Mouse (Mus musculus) spleen, adult 2 months (tissue): ENCODE measurements around the gene 4931409K22Rik.

Experiments
- CTCF ChIP-seq: fragments of 200-500 bp; IDR thresholded peaks from 2 replicates; pipeline ENCODE4 v1.5.1; 2011; ENCODE audit warnings: mild to moderate bottlenecking, inconsistent platforms; ENCODE audit not compliant: insufficient read depth, insufficient read length, insufficient replicate concordance; ENCODE audit errors: extremely low read depth
- POLR2A ChIP-seq: fragments of 200-500 bp; IDR thresholded peaks from 2 replicates; pipeline ENCODE4 v1.6.1; 2011; ENCODE audit warnings: low read depth, low read length, inconsistent platforms

DNA sequence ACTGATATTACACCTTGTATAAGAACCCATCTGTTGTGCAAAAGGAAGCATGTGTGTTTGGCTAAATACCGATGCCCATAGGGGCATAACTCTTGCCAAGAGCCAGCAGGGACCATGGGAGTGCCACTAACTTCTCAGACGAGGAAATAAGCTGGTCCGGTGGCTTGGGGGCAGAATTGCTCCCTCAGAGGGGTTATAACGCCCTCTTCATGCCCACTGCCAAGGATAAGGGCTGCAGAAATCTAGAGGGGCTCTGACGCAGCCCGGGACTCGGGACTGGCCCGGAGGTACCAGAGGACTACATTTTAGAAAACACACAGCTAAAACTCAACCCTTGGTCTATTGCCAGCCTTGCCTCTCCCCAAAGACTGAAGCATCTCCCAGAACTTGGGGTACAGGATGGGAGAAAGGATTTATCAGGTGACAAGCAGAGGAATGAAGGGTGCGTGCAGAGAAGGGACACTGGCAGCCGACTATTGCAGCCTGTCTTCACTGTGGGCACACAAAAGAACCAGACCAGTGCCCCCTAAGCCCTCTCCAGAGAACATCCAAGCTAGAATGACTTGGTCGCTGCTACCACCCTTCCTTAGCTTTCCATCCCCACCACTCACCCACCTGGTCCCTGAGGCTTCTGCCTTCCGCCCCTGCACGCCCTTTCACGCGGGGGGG is 41.4 kb upstream of the 4931409K22Rik start:
- TF ChIP-seq CTCF (no peak), POLR2A (no peak)
